Mouse (Mus musculus) right cerebral cortex, adult 2 months (tissue): ENCODE results near the gene Fbxo2.
"Not testable (repeated sequence)": the region's sequence is repeated elsewhere in the genome, so short reads cannot be mapped to it uniquely, and the experiment has no call there.

ENCODE experiments used
- DNase-seq, 2 experiments: peaks; one replicate each; pipeline ENCODE4 v3.0.0; 2021 to 2022; ENCODE audit warnings: low spot score in 2 of 2

The Fbxo2 gene

DNA sequence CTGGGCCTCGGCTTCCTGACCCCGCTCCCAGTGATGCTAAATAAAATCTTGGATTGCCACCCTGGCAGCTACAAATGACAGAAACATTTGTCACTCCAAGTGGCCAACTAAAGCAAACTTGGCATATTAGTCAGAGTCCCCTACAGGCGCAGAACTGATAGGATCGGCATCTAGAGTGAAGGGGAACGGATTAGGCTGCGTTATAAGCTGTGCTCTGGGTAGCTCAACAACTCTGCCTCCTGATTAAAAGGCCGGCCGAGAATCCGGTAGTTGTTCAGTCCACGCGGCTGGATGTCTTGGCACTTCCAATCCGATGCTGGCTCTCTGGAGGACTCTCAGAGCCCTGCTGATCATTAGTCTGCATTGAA, 14.1 kb downstream of the Fbxo2 start:
- no peak for DNase-seq

GRCm38 (mm10) chr4:148176603-148177002, 16.2 kb downstream of the Fbxo2 start:
- DNase-seq, result not testable (repeated sequence)

- no peak for DNase-seq
Observed at GRCm38 (mm10) chr4:148177716-148178115, 17.3 kb downstream of the Fbxo2 start.

GRCm38 (mm10) chr4:148181483-148181882, 21.1 kb downstream of the Fbxo2 start:
- DNase-seq, result no peak

- DNase-seq, result no peak
Observed at GRCm38 (mm10) chr4:148182363-148182762, 21.9 kb downstream of the Fbxo2 start.

- DNase-seq, result no peak
Observed at GRCm38 (mm10) chr4:148184564-148184963, 24.1 kb downstream of the Fbxo2 start.

GRCm38 (mm10) chr4:148185819-148186218, 25.4 kb downstream of the Fbxo2 start:
- no peak for DNase-seq

- not testable (repeated sequence) for DNase-seq
Observed at GRCm38 (mm10) chr4:148188767-148189166, 28.3 kb downstream of the Fbxo2 start.

DNA sequence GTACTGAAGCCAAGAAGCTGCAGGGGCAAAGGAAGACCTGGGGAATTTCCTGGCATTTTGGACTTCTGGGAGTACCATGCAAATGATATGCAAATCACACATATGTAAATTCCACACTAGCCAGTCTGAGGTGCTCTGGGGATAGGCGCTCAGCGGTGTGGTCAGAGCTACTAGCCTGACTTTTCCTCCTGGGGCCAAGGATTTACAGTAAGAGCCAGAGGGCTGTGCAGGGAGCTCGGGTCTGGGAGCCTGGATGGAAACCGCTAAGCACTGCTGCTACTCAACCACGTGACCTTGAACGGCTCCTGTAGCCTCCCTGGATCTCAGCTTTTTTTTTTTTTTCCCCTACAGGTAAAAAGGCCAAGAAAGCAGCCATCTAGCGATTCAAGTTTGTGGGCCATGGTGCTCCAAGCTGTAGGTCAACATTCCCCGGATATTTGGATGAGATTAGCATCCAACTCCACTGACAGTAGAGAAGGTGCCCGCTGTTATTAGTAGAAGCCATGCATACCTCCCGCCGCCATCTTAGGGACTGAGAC, 32.4 kb downstream of the Fbxo2 start:
- no peak for DNase-seq

GRCm38 (mm10) chr4:148194400-148194799, 34.0 kb downstream of the Fbxo2 start:
- no peak for DNase-seq

- DNase-seq, result no peak
Observed at GRCm38 (mm10) chr4:148198721-148199120, 38.3 kb downstream of the Fbxo2 start.

- DNase-seq, result no peak
Observed at GRCm38 (mm10) chr4:148203557-148203956, 43.1 kb downstream of the Fbxo2 start.

GRCm38 (mm10) chr4:148204061-148204872, 43.8 kb downstream of the Fbxo2 start:
- DNase-seq, result no peak

GRCm38 (mm10) chr4:148204873-148205232, 44.4 kb downstream of the Fbxo2 start:
- no peak for DNase-seq

DNA sequence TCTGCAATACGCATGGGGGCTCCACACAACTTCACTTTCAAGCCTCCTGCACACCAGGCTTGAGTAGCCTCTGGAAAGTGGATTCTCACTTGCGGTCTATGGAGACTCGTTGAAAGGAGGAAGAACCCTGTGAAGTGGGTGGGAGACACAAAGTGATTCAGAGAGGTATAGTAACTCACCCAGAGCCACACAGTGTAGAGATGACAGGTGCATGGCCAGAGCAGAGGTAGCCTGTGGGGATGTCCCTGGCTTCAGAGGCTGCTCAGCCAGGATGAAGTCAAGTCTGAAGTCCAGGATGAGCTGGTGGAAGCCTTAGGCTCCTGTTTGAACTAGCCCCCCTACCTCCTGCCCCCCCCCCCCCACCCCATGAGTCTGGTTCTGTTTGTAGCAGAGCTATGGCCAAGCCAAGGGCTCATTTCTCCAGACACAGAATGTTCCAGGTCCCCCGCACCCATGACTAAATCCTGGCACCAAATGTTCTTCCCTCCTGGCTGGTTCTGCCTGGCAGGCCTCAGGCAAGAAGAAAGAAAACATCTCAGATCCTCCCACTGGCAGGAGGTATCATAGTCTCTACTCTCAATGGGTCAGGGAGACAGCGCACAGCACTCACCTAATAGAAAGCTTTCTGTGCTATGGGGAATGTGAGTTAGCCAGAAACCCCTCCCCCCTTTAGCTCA, 54.2 kb downstream of the Fbxo2 start:
- peak; percentile 71 to 74 for DNase-seq

DNA sequence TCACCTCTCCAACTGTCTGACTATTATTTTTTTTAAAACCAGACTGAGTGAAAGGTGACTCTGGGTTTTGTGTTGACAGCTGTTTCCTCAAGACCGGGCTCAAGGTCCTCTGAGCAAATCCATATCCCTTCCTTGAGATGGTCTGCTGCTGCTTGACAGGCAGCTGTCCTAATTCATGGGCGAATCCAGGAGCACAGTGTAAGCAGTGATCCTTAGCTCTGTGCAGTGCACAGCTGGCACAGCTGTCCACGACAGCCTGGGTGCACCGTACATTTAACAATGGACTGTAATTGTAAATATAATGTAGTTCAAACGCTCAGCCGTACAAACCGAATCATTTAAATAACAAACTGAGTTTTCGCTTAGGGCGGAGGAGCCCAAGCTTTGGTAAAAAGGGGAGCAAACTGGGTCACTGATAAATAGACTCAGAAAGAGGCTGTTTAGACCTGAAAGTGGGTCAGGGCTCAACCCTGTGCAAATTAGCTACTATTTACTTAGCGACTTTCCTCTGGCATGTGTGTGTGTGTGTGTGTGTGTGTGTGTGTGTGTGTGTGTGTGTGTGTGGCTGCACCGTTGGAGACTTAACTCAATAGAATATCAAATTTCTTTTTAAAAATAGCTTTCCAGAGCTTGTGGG, 55.0 kb downstream of the Fbxo2 start:
- DNase-seq, result no peak
